Mouse (Mus musculus) hindbrain, embryonic 10.5 days (tissue): ENCODE results near the gene Klhl2. TPM values are rescaled to one million over a fixed set of nuclear protein-coding genes. Genes with fewer than 3 reads are reported as not detected.

Source experiments
- DNase-seq: peaks from one replicate; pipeline ENCODE4 v3.0.0-alpha.2; 2017; ENCODE audit warnings: low spot score
- H3K27ac ChIP-seq: fragments of 300-500 bp; sonication (generic); 2 replicates; pipeline ENCODE4 v1.5.1; 2016; ENCODE audit warnings: mild to moderate bottlenecking, moderate library complexity
- H3K27me3 ChIP-seq: fragments of 300-500 bp; sonication (generic); 2 replicates; pipeline ENCODE4 v1.6.1; 2016; ENCODE audit warnings: mild to moderate bottlenecking; ENCODE audit not compliant: poor library complexity, insufficient read depth, severe bottlenecking
- H3K36me3 ChIP-seq: fragments of 300-500 bp; sonication (generic); 2 replicates; pipeline ENCODE4 v1.6.1; 2016; ENCODE audit warnings: mild to moderate bottlenecking, moderate library complexity
- H3K4me1 ChIP-seq: fragments of 300-500 bp; sonication (generic); replicated peaks from 2 replicates; pipeline ENCODE4 v1.6.1; 2016; ENCODE audit warnings: mild to moderate bottlenecking
- H3K4me3 ChIP-seq: fragments of 300-500 bp; sonication (generic); 2 replicates; pipeline ENCODE4 v1.5.1; 2016; ENCODE audit warnings: mild to moderate bottlenecking, moderate library complexity
- H3K9me3 ChIP-seq: fragments of 300-500 bp; sonication (generic); 2 replicates; pipeline ENCODE4 v1.6.1; 2016; ENCODE audit warnings: mild to moderate bottlenecking, moderate library complexity
- WGBS: fragments of 180-500 bp; shearing (Covaris S2); methylation state at CpG from one replicate; pipeline ENCODE4 v1.1.7; 2016; 5-methylcytosine and 5-hydroxymethylcytosine counted together
- polyA plus RNA-seq: library from polyadenylated mRNA; unstranded; fragments of >200 nt; fragmentation: Nextera tagmentation; extraction: Ambion mirVana; gene quantifications from 2 replicates; pipeline ENCODE4 v1.2.1, GENCODE M21; 2016

The Klhl2 gene
- polyA plus RNA-seq, 1 experiment from 2014 or later = 13.0 TPM

DNA sequence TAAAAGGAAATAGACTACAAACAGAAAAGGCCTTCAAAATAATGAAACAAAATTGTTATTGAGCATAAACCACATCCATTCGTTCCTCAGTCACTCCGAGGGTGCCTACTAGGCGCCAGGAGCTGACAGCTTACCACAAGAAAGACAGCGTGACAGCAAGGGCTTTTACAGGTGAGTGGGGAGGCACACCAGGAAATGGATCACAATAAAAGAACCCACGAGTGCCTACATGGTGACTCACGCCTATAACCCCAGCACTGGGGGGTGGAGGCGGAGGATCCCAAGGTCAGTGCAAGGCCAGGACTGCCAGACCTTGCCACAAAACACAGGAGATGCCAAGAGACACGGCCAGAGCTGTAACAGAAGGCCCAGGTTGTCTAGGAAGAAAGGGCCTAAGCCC is 23.4 kb downstream of the Klhl2 start:
- 87% methylated on average over 8 of the region's 8 CpGs for WGBS
- H3K27me3 ChIP-seq = no peaks in the 10 kb centered on the region
- H3K4me3 ChIP-seq = no peak overlapping the region
- DNase-seq = no peak
- no peaks in the 10 kb centered on the region for H3K4me1 ChIP-seq
- H3K9me3 ChIP-seq = 0 out of 2 replicates have a peak, but pooled peaks cover 2% of the 10 kb centered on the region
- H3K36me3 ChIP-seq = peaks cover 53% of the 10 kb centered on the region
- H3K27ac ChIP-seq = no peak overlapping the region

DNA sequence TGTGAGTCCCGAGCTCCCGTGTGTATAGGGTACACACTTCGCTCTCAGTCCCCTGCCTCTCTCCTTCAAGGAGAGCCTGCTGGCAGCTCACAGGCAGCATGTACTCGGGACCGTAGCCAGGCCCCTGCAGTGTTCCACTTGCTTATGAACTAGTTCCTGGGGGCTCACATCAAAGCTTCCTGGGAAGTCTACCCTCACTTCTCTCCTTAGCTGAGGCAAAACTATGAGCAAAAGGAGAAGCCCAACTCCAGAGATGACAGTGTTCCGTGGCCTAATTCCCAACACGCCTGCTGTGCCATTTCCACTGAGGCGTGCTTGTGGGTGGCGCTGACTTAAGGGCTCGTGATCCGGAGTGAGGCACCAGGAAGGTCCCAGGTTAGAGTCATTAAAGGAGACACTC is 25.9 kb downstream of the Klhl2 start:
- no peaks in the 10 kb centered on the region for H3K27me3 ChIP-seq
- WGBS = 91% methylated on average over 11 of the region's 11 CpGs
- DNase-seq = no peak
- H3K36me3 ChIP-seq = peaks cover 46% of the 10 kb centered on the region
- H3K9me3 ChIP-seq = no peaks in the 10 kb centered on the region
- H3K4me1 ChIP-seq = no peaks in the 10 kb centered on the region
- H3K27ac ChIP-seq = no peak overlapping the region
- H3K4me3 ChIP-seq = no peak overlapping the region

DNA sequence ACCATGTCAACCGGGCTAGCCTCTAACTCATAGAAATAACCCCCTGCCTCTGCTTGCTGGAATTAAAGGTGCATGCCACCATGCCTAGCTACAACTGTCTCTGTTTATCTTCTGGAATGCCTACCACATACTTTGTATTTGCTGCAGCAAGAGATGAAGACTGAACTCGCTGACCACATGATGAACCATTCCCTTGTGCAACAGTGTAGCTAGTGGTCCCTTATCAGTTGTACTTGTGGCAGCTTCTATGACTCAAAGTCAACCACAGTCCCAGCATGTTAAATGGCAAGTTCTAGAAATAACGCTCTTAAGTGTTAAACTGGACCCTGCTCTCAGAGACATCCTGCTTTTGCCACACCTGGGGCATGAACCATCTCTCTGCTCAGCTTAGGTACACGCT is 28.9 kb downstream of the Klhl2 start:
- H3K4me1 ChIP-seq = no peaks in the 10 kb centered on the region
- 96% methylated on average over 4 of the region's 4 CpGs for WGBS

DNA sequence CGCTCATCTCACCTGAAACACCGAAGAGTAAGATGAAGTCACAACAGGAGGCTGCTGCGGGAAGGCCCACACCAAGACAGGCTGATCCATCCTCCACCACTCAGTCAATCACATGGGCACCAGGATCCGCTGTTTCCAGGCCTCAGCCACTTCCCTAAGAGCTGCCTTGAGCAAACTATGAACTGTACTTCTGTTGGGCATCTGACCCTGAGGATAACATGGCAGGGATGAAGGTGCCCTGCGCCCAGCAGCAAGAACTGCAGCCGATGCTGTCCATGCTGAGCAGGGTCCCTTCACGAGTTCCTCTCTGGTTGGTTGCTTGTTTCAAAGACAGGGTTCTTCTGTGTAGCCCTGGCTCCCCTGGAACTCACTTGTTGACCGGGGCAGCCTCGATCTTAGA is 38.0 kb downstream of the Klhl2 start:
- Histone ChIP-seq H3K27me3 (no peaks in the 10 kb centered on the region), H3K27ac (no peak overlapping the region), H3K4me3 (no peak overlapping the region), H3K9me3 (no peaks in the 10 kb centered on the region), H3K36me3 (peaks cover 32% of the 10 kb centered on the region), H3K4me1 (no peaks in the 10 kb centered on the region)
- 97% methylated on average over 9 of the region's 9 CpGs for WGBS
- DNase-seq = no peak

More for the DNA sequence above, 28.9 kb downstream of the Klhl2 start:
- no peak overlapping the region for H3K27ac ChIP-seq
- DNase-seq = no peak
- no peaks in the 10 kb centered on the region for H3K27me3 ChIP-seq
- H3K36me3 ChIP-seq = peaks cover 27% of the 10 kb centered on the region
- H3K4me3 ChIP-seq = no peak overlapping the region
- H3K9me3 ChIP-seq = no peaks in the 10 kb centered on the region

DNA sequence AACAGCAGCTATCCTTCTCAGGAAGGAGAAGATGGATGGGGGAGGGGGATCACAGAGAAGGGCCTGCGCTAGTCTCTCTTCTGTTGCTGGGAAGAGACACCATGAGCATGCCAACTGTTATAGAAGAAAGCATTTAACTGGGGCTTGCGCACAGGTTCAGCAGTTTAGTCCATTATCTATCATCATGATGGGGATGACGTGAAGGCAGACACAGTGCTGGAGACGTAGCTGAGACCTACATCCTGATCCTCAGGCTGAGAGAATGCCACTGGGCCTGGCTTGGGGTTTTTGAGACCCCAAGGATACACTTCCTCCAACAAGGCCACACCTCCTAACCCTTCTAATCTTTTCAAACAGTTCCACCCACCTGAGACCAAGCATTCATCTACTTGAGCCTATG is 38.7 kb downstream of the Klhl2 start:
- DNase-seq = no peak
- H3K27ac ChIP-seq = no peak overlapping the region
- WGBS = 97% methylated on average over 4 of the region's 4 CpGs
- H3K4me3 ChIP-seq = no peak overlapping the region
- H3K4me1 ChIP-seq = no peaks in the 10 kb centered on the region
- no peaks in the 10 kb centered on the region for H3K9me3 ChIP-seq
- H3K27me3 ChIP-seq = no peaks in the 10 kb centered on the region
- H3K36me3 ChIP-seq = peaks cover 32% of the 10 kb centered on the region

DNA sequence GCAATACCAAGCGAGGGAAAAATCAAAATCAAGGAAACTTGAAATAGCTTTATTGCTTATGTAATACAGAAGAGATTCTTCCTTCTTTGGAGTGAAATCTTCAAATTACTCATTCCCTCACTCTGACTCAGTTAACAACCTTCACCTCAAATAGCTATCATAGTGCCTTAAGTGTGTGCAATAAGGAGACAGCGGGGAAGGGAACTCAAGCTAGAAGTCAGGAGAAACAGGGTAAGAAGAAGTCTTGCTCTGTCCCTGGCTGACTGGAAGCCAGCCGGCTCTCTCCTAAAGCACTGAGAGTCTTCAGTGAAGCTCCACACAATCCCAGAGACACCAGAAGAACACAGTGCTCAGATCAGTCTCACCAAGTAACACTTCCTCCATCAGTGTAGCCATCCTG is 43.3 kb downstream of the Klhl2 start:
- no peak for DNase-seq
- Histone ChIP-seq H3K27ac (no peak overlapping the region), H3K27me3 (no peaks in the 10 kb centered on the region), H3K9me3 (no peaks in the 10 kb centered on the region), H3K4me1 (no peaks in the 10 kb centered on the region), H3K36me3 (peaks cover 14% of the 10 kb centered on the region), H3K4me3 (no peak overlapping the region)
- 89% methylated on average over 3 of the region's 3 CpGs for WGBS

DNA sequence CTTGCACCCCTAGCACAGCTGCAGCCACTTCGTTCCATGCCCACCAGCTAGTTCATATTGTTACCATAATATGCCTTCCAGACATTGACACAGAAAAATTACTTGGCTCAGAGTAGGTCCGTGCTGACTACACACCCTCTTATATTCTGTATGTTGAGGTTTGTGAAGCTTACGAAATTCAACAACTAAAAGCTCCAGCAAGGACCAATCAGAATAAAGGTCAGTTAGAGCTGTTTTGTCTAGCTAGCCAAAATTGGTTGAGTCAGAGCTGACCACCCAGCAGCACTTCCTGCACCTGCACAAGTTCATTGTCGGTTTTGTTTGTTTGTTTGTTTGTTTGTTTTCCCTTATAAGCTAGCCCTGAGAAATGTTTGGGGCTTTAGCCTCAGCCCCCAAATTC is 44.8 kb downstream of the Klhl2 start:
- H3K9me3 ChIP-seq = no peaks in the 10 kb centered on the region
- 89% methylated on average over 4 of the region's 4 CpGs for WGBS
- DNase-seq = no peak

DNA sequence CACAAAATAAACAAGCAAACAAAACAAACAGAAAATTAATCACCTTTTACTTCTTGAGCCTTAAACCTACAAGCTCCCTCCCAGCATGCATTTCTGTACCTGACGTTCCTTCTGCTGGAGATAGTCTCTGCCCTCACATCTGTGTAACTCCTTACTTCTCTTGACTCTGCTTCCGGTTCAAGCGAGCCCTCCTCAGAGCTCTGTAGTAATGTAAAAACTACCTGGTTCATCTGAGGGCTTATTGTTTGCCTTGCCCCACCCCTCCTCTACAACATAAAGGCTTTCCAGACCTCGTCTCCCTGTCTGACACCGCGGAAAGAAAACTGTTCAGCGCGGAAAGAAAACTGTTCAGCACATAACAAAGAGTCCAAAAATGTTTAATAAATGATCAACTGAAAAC is 50.5 kb downstream of the Klhl2 start:
- 90% methylated on average over 8 of the region's 8 CpGs for WGBS
- Histone ChIP-seq H3K4me1 (no peaks in the 10 kb centered on the region), H3K27me3 (no peaks in the 10 kb centered on the region), H3K9me3 (no peaks in the 10 kb centered on the region), H3K27ac (no peak overlapping the region), H3K4me3 (no peak overlapping the region), H3K36me3 (no peaks in the 10 kb centered on the region)
- DNase-seq = no peak

More for the DNA sequence above, 44.8 kb downstream of the Klhl2 start:
- Histone ChIP-seq H3K27ac (no peak overlapping the region), H3K4me1 (no peaks in the 10 kb centered on the region), H3K36me3 (no peaks in the 10 kb centered on the region), H3K27me3 (no peaks in the 10 kb centered on the region), H3K4me3 (no peak overlapping the region)

DNA sequence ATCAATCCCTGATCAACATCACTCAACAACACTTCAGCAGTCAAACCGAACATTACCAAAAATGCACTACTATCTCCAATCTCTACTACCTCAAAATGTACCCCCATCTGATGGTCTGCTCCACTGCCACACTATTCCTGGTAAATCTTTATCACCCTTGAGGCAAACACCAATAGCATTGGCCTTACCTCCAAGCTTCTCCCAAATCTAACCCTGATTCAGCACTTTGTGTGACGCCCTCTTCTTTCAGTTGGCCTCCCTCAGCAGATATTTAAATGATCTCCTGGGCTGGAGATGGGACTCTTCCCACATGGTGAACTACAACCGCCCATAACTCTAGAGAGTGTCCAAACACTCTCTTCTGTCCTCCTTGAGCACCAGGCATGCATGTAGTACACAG is 51.3 kb downstream of the Klhl2 start:
- H3K4me3 ChIP-seq = no peak overlapping the region
- no peaks in the 10 kb centered on the region for H3K4me1 ChIP-seq
- WGBS = 90% methylated on average over 3 of the region's 3 CpGs
- no peak for DNase-seq
- H3K27me3 ChIP-seq = no peaks in the 10 kb centered on the region
- H3K36me3 ChIP-seq = no peaks in the 10 kb centered on the region
- H3K27ac ChIP-seq = no peak overlapping the region
- no peaks in the 10 kb centered on the region for H3K9me3 ChIP-seq

DNA sequence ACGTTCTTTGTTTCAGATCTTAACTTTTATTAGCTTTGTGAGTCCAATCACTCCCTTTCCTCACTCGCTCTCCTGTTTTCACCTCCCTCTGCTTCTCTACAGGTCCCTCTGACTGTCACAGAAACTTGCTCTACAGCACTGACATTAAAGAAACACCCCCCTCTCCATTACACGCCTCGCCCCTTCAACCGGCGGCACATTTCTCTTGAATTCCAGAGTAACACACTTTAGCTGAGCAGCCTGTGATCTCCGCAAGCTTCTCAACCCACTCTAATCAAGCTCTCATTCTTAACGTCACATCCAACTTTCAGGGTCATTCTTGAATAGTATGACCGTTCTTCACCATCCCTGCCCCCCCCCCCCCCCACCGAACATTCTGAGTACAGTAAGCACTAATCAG is 52.1 kb downstream of the Klhl2 start:
- Histone ChIP-seq H3K4me1 (no peaks in the 10 kb centered on the region), H3K36me3 (no peaks in the 10 kb centered on the region), H3K9me3 (no peaks in the 10 kb centered on the region), H3K4me3 (no peak overlapping the region), H3K27me3 (no peaks in the 10 kb centered on the region), H3K27ac (no peak overlapping the region)
- WGBS = 94% methylated on average over 10 of the region's 10 CpGs
- no peak for DNase-seq

DNA sequence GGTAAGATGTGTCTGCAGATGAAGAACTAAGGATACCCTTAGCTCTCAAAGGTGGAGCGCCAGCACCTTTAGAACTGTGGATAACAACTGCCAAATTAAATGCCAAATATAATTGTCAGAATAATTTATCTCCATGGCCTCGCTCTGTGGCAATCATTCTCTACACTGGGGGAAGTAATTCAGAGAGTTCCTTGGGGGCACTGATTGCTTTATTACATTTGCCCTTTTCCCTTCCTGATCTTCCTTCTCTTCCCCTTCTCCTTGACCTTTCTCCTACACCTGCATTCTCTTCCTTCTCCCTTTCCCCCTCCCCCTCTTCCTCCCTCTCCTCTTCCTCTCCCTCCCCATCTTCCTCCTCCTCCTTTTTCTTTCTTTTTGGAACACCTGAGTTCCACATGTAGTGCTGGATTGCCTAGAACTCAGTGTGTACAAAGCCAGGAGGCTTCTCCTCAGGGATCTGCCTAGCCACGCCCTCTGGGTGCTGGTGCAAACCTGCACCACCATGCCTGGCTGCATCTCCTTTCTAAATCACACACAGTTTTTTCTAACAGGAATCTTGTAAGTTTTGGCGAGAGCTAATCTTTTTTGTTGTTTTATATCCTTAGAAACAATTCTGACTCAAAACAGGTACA is 58.5 kb downstream of the Klhl2 start:
- Histone ChIP-seq H3K27ac (no peak overlapping the region), H3K4me1 (0 out of 2 replicates have a peak, but pooled peaks cover 2% of the 10 kb centered on the region), H3K36me3 (no peaks in the 10 kb centered on the region), H3K9me3 (no peaks in the 10 kb centered on the region), H3K4me3 (no peak overlapping the region), H3K27me3 (no peaks in the 10 kb centered on the region)
- WGBS = 89% methylated on average over 4 of the region's 4 CpGs
- no peak for DNase-seq

DNA sequence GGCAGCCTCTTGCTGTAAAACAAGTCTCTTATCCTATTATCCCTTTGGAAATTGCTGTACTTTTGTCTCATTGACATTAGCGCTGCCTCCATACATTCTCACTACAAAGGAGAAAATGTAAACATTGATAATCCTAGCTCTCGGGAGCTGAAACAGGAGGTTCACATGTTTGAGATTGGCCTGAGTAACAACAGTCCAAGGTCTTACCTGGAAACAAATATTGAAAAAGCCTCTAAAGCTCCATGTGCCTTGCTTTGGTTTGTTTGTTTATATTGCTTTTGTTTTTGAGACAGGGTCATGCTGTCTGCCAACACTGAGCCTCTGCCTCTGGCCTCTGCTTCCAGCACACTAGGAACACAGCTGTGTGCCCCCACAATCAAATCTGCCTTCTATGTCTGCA is 59.4 kb downstream of the Klhl2 start:
- no peaks in the 10 kb centered on the region for H3K27me3 ChIP-seq
- H3K36me3 ChIP-seq = no peaks in the 10 kb centered on the region
- H3K4me3 ChIP-seq = no peak overlapping the region
- no peaks in the 10 kb centered on the region for H3K9me3 ChIP-seq
- DNase-seq = no peak
- 83% methylated on average over 2 of the region's 2 CpGs for WGBS
- no peak overlapping the region for H3K27ac ChIP-seq
- H3K4me1 ChIP-seq = 0 out of 2 replicates have a peak, but pooled peaks cover 2% of the 10 kb centered on the region

DNA sequence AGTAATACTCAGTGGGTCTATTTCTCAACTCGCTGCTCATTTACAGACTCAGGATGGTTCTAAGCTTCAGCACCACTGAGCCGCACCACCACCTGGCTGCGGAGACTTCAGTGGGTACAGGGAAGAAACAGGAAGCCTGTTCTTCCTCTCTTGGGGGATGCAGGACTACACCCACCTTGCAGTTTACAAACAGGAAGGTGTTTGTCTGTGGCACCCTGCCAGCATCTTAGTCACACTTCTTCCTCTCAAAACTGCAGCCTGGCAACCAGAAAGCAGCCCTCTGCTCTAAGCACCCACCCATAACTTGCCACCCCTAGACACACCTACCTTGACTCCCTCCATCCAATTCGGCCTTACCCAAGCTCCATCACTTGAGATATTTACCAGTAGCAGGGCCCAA is 61.1 kb downstream of the Klhl2 start:
- H3K27me3 ChIP-seq = no peaks in the 10 kb centered on the region
- no peaks in the 10 kb centered on the region for H3K9me3 ChIP-seq
- no peak for DNase-seq
- WGBS = 91% methylated on average over 4 of the region's 4 CpGs
- H3K36me3 ChIP-seq = no peaks in the 10 kb centered on the region
- 0 out of 2 replicates have a peak, but pooled peaks cover 2% of the 10 kb centered on the region for H3K4me1 ChIP-seq
- H3K27ac ChIP-seq = no peak overlapping the region
- H3K4me3 ChIP-seq = no peak overlapping the region

DNA sequence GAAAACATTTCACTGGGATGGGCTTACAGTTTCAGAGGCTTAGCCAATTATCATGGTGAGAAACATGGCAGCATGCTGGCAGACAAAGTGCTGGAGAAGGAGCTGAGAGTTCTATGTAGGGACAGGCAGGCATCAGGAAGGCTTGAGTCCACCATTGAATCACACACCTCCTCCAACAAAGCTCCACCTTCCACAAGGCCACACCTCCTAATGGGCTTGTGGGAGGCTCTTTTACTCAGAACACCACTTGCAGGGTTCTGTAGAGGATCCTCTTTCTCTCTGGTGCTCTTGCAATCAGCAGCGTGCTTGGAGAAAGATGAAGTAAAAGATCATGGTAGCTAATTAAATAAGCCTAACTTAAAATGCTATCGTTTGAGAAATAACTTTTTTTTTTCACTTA is 63.0 kb downstream of the Klhl2 start:
- 86% methylated on average over 2 of the region's 2 CpGs for WGBS
- no peaks in the 10 kb centered on the region for H3K27me3 ChIP-seq
- H3K9me3 ChIP-seq = no peaks in the 10 kb centered on the region
- H3K4me3 ChIP-seq = no peak overlapping the region
- no peaks in the 10 kb centered on the region for H3K36me3 ChIP-seq
- no peak for DNase-seq
- 0 out of 2 replicates have a peak, but pooled peaks cover 2% of the 10 kb centered on the region for H3K4me1 ChIP-seq
- no peak overlapping the region for H3K27ac ChIP-seq
